Comparison of ENCODE assay signal across 15 mouse cellular contexts in the genomic region with DNA sequence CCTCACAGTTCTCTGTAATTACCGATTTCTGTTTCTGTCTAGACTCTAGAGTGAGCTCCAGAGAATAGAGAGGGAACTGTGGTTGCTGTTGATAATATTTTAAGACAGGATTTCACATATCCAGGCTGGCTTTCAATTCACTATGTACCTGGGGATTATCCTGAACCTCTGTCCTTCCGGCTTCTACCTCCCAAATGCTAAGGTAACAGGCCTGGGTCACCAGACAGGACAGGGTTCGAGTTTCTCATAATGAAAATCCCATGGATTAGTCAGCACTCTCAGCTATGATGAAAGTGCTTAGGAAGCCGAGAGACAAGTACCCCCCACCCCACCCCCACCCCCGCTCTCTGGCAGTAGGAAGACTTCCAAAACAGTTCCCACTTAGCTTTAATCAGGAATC.
"Had no signal": no experiment of that assay in that cellular context is flagged by ENCODE, and none has a peak within 500 bp of the region (broad histone marks: within the 10 kb centered on the region; RNA-seq: fewer than 3 reads in every experiment).

No protein-coding gene starts in this region.

- H3K9me3 ChIP-seq: midbrain, embryonic 15.5 days; neural tube, embryonic 12.5 days had no signal

- ATAC-seq: midbrain, embryonic 15.5 days had no signal

- H3K27ac ChIP-seq: kidney, postnatal 0 days; liver, embryonic 14.5 days; midbrain, embryonic 15.5 days; neural tube, embryonic 12.5 days; stomach, postnatal 0 days had no signal

- H3K4me2 ChIP-seq: midbrain, embryonic 11.5 days; midbrain, embryonic 15.5 days; neural tube, embryonic 12.5 days had no signal

- H3K9ac ChIP-seq: liver, embryonic 14.5 days; midbrain, embryonic 15.5 days; neural tube, embryonic 12.5 days had no signal

- H3K4me3 ChIP-seq: midbrain, embryonic 15.5 days; neural tube, embryonic 12.5 days had no signal

- H3K4me1 ChIP-seq: midbrain, embryonic 15.5 days; neural tube, embryonic 12.5 days had no signal

- H3K27me3 ChIP-seq: midbrain, embryonic 15.5 days; neural tube, embryonic 12.5 days had no signal

- DNase-seq: kidney, adult 11 months; kidney, adult 9 months; kidney, postnatal 36 days; layer of hippocampus, adult 9-11 months; layer of hippocampus, postnatal 36 days; liver; lung, adult 18-20 months; lung, postnatal 4 days; thymus, postnatal 4 days had no signal

- H3K36me3 ChIP-seq: midbrain, embryonic 15.5 days; neural tube, embryonic 12.5 days had no signal
